Mouse (Mus musculus) megakaryocyte, embryonic 14.5 days (primary cell): ENCODE measurements around the gene Arf3.

Source experiments
- FLI1 ChIP-seq: IDR thresholded peaks from 2 replicates; pipeline ENCODE4 v1.6.1; 2012; ENCODE audit warnings: low read length, inconsistent platforms, mixed read lengths
- GATA1 ChIP-seq: IDR thresholded peaks from 3 replicates; pipeline ENCODE4 v1.6.1; 2012; ENCODE audit warnings: mixed read lengths, low read length, inconsistent platforms, borderline replicate concordance

GRCm38 (mm10) chr15:98807895-98808650 is 45.1 kb upstream of the Arf3 start:
- TF ChIP-seq GATA1 (no peak), FLI1 (no peak)
